In genomic region chr5:24326842-24327417, GRCm38 (mm10) we compare ENCODE assay signal across 8 mouse cellular contexts. TPM values are rescaled to one million over a fixed set of nuclear protein-coding genes. Genes with fewer than 3 reads are reported as not detected.
A peak's percentile ranks its signal among the peaks of the same experiment; 100 is the strongest.
DNase-seq lines count a peak whose midpoint lies in the region; ATAC-seq lines count a peak whose summit lies in the region.
"Had no signal": no experiment of that assay in that cellular context is flagged by ENCODE, and none has a peak within 500 bp of the region (broad histone marks: within the 10 kb centered on the region; RNA-seq: fewer than 3 reads in every experiment).

No protein-coding gene starts in this region.

- H3K4me2 ChIP-seq in kidney, embryonic 16.5 days (replicated peaks; ENCODE audit: low read depth, low read length) = no peak overlapping the region
- H3K4me2 ChIP-seq in kidney, embryonic 15.5 days = no peak overlapping the region

- intact Hi-C loops in heart, postnatal 36 days (cut with DNase I) = loop anchor here (5.0 kb wide), 1 partner anchor 50 kb away; no protein-coding TSS in a partner anchor

- H3K9me3 ChIP-seq in kidney, embryonic 16.5 days (ENCODE audit: low read length) = no peaks in the 10 kb centered on the region
- no peaks in the 10 kb centered on the region for H3K9me3 ChIP-seq in kidney, embryonic 15.5 days (replicated peaks)
- 0 out of 2 replicates have a peak, but pooled peaks cover 3% of the 10 kb centered on the region for H3K9me3 ChIP-seq in midbrain, embryonic 10.5 days (replicated peaks)
- H3K9me3 ChIP-seq: forebrain, embryonic 10.5 days had no signal

- no peaks in the 10 kb centered on the region for H3K27me3 ChIP-seq in kidney, embryonic 16.5 days (ENCODE audit: insufficient read depth, low read length)
- H3K27me3 ChIP-seq in kidney, embryonic 15.5 days = no peaks in the 10 kb centered on the region
- H3K27me3 ChIP-seq in midbrain, embryonic 10.5 days (ENCODE audit: low read depth, poor library complexity, severe bottlenecking) = peaks cover 65% of the 10 kb centered on the region

- peaks cover 20% of the 10 kb centered on the region; the same call in 1 of the 2 replicates for H3K36me3 ChIP-seq in kidney, embryonic 16.5 days (ENCODE audit: insufficient read depth, low read length)
- H3K36me3 ChIP-seq in kidney, embryonic 15.5 days = peaks cover 35% of the 10 kb centered on the region
- peaks cover 34% of the 10 kb centered on the region for H3K36me3 ChIP-seq in midbrain, embryonic 10.5 days

- WGBS in kidney, embryonic 16.5 days = 65% methylated on average over 4 of the region's 4 CpGs
- 80% methylated on average over 4 of the region's 4 CpGs for WGBS in kidney, embryonic 15.5 days
- 81% methylated on average over 4 of the region's 4 CpGs for WGBS in midbrain, embryonic 10.5 days

- peaks cover 28% of the 10 kb centered on the region for H3K4me1 ChIP-seq in kidney, embryonic 16.5 days (ENCODE audit: insufficient read depth, low read length)
- H3K4me1 ChIP-seq in kidney, embryonic 15.5 days = peaks cover 45% of the 10 kb centered on the region
- H3K4me1 ChIP-seq in midbrain, embryonic 10.5 days = peaks cover 55% of the 10 kb centered on the region

- ATAC-seq in kidney, embryonic 16.5 days (ENCODE audit: low FRiP score, low TSS enrichment) = no peak
- no peak for ATAC-seq in kidney, embryonic 15.5 days (replicated peaks; ENCODE audit: low FRiP score)

- no peak overlapping the region for H3K27ac ChIP-seq in kidney, embryonic 16.5 days (ENCODE audit: low read length)
- no peak overlapping the region for H3K27ac ChIP-seq in kidney, embryonic 15.5 days
- H3K27ac ChIP-seq in midbrain, embryonic 10.5 days (replicated peaks) = no peak overlapping the region
- H3K27ac ChIP-seq: forebrain, embryonic 10.5 days had no signal

- DNase-seq in 416B (ENCODE audit: low read depth) = peak; percentile 42
- peak; percentile 72 to 75 for DNase-seq in adrenal gland, postnatal 36 days
- peak; percentile 49 to 58 for DNase-seq in heart, postnatal 36 days
- no peak for DNase-seq in midbrain, embryonic 10.5 days (ENCODE audit: low spot score)
- no peak for DNase-seq in thymus, postnatal 14 days

- H3K4me3 ChIP-seq in kidney, embryonic 16.5 days (ENCODE audit: low read length) = no peak overlapping the region
- no peak overlapping the region for H3K4me3 ChIP-seq in kidney, embryonic 15.5 days (replicated peaks)
- no peak overlapping the region for H3K4me3 ChIP-seq in midbrain, embryonic 10.5 days
- H3K4me3 ChIP-seq: forebrain, embryonic 10.5 days had no signal

- H3K9ac ChIP-seq in kidney, embryonic 16.5 days (replicated peaks; ENCODE audit: low read length) = 0 out of 2 replicates have a peak overlapping the region, but pooled peaks have one; percentile 23
- no peak overlapping the region for H3K9ac ChIP-seq in kidney, embryonic 15.5 days

RNA-seq across cellular contexts. Expression of gene Kcnh2, which starts 24.5 kb away (rescaled TPM):
- polyA plus RNA-seq in kidney, embryonic 16.5 days (2015; fragmentation: Nextera tagmentation; extraction: Ambion mirVana) = 5.9 and 6.5 TPM in 2 replicates
- 7.1 and 7.2 TPM in 2 replicates for polyA plus RNA-seq in kidney, embryonic 15.5 days (2015; fragmentation: Nextera tagmentation; extraction: Ambion mirVana)
- total RNA-seq in adrenal gland, postnatal 36 days (2021) = 10 to 100 TPM; 14.4 to 14.7 TPM
- 10 to 100 TPM; 56.3 to 72.6 TPM for total RNA-seq in heart, postnatal 36 days (2021)
- 27.1 and 35.3 TPM in 2 replicates for polyA plus RNA-seq in midbrain, embryonic 10.5 days (2016; fragmentation: Nextera tagmentation; extraction: Ambion mirVana)

RNA-seq across cellular contexts. Expression of gene Nos3, which starts 37.7 kb away (rescaled TPM):
- 19.7 and 20.3 TPM in 2 replicates for polyA plus RNA-seq in kidney, embryonic 16.5 days (2015; fragmentation: Nextera tagmentation; extraction: Ambion mirVana)
- 15.4 and 18.4 TPM in 2 replicates for polyA plus RNA-seq in kidney, embryonic 15.5 days (2015; fragmentation: Nextera tagmentation; extraction: Ambion mirVana)
- 10 to 100 TPM in 1 of 2 experiments, 1 to 10 TPM in 1; 7.1 to 14.2 TPM for total RNA-seq in adrenal gland, postnatal 36 days (2021)
- total RNA-seq in heart, postnatal 36 days (2021) = 10 to 100 TPM; 23.7 to 26.2 TPM
- 7.9 and 9.3 TPM in 2 replicates for polyA plus RNA-seq in midbrain, embryonic 10.5 days (2016; fragmentation: Nextera tagmentation; extraction: Ambion mirVana)

Comparison
In these comparisons a context has a peak if more than half of its experiments do, and no peak if none do; other contexts are left out.
1. DNase-seq: peak in 416B (single experiment), adrenal gland, postnatal 36 days (2 of 2) and heart, postnatal 36 days (2 of 2); none in midbrain, embryonic 10.5 days (single experiment) and thymus, postnatal 14 days (single experiment).